Mouse (Mus musculus) thymus, adult 2 months (tissue): ENCODE data around the gene Creb3l2.

ENCODE experiments used
- CTCF ChIP-seq: fragments of 200-500 bp; IDR thresholded peaks from 2 replicates; pipeline ENCODE4 v1.5.1; 2012; ENCODE audit warnings: mild to moderate bottlenecking, control low read depth, low read length, moderate library complexity, borderline replicate concordance; ENCODE audit not compliant: control insufficient read depth, poor library complexity, insufficient read depth; ENCODE audit errors: extremely low read depth
- POLR2A ChIP-seq: fragments of 200-500 bp; IDR thresholded peaks from 2 replicates; pipeline ENCODE4 v1.6.1; 2012; ENCODE audit warnings: mild to moderate bottlenecking, low read length, control low read depth, moderate library complexity; ENCODE audit not compliant: control insufficient read depth, poor library complexity, insufficient read depth; ENCODE audit errors: extremely low read depth

DNA sequence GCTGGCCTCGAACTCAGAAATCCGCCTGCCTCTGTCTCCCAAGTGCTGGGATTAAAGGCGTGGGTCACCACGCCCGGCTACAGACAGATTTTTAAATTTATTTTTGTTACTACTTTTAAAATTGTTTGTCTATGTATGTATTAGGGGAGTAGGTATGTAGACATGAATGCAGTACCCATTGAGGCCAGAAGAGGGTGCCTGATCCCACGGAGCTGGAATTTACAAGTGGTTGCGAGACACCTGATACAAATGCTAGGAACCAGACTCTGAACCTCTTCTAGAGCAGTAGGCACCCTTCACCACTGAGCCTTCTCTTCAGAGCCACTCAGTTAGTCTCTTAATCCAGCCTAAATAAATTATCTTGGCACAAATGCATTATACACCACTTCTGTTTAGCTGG lies 70.6 kb downstream of the Creb3l2 start:
- TF ChIP-seq POLR2A, result no peak
- no peak for TF ChIP-seq CTCF
